Mouse (Mus musculus): Measurements from ENCODE around the gene Gimap4. TPM values are rescaled to one million over a fixed set of nuclear protein-coding genes. Genes with fewer than 3 reads are reported as not detected.

The Gimap4 gene
- polyA plus RNA-seq, 1 experiment from 2014 or later, result 1.5 TPM

DNA sequence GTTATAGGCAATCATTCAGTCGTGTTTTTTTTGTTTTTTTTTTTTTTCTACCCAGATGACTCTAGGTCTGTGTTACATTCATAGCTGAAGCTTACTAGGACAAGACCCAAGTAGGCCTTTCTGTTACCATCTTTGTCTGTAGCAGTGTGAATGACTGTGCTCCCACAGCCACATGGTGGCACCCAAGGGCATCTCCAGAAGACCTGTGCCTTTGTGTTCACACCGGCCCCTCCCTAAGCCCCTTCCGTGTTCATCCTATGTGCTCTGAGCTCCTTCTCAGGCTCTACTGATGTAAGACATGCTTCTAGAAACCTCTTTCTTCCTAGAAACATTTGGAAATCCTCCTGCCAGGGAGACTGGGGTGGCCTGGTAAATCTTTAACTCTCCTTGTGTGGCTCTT, 37.4 kb upstream of the Gimap4 start, which contains the start of gene Gimap8:
Gene Gimap8, plus strand, starts transcription at position 240 of the 400 bp plus-strand sequence.
- no peak within 1 kb of the TSS for H3K9ac ChIP-seq
- no peak for ATAC-seq (ENCODE audit: low FRiP score)

DNA sequence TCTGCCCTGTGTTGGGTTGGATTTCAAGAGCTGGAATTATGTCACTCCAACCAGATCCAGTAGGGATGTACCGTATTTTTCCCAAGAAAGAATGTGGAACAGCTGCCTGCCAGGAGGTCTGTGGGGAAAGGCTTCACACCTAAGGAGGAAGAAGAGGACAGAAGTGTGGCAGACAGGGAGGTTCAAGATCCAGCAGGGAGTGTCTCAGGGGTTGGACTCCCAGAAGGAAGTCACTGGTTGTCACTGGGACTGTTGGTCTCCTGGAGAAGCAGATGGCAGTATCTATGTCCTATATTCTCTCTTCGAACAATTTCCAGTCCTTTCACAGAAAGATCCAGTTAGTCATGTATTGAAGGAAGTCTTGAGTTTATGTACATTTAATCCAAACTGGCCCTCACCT, 36.7 kb upstream of the Gimap4 start:
- Histone ChIP-seq H3K4me3 (replicated peaks; ENCODE audit: low read length) (no peak overlapping the region), H3K27ac (no peak overlapping the region), H3K27me3 (ENCODE audit: control insufficient read depth, insufficient read depth, low read length) (no peaks in the 10 kb centered on the region), H3K36me3 (replicated peaks; ENCODE audit: control insufficient read depth, insufficient read depth) (no peaks in the 10 kb centered on the region), H3K4me1 (replicated peaks; ENCODE audit: control insufficient read depth, insufficient read depth, low read length) (no peaks in the 10 kb centered on the region), H3K4me2 (replicated peaks) (no peak overlapping the region), H3K9me3 (ENCODE audit: control insufficient read depth, low read length) (no peaks in the 10 kb centered on the region), H3K9ac (no peak overlapping the region)
- DNase-seq (ENCODE audit: low spot score) (no peak), ATAC-seq (ENCODE audit: low FRiP score) (no peak)
- 90% methylated on average over 2 of the region's 2 CpGs for WGBS

More for the DNA sequence above, 37.4 kb upstream of the Gimap4 start, which contains the start of gene Gimap8:
- H3K4me1 ChIP-seq (replicated peaks; ENCODE audit: control insufficient read depth, insufficient read depth, low read length), result no peaks in the 10 kb centered on the region
- no peak within 1 kb of the TSS for H3K4me2 ChIP-seq (replicated peaks)
- no peaks in the 10 kb centered on the region for H3K36me3 ChIP-seq (replicated peaks; ENCODE audit: control insufficient read depth, insufficient read depth)
- DNase-seq (ENCODE audit: low spot score), result no peak
- H3K27ac ChIP-seq, result no peak within 1 kb of the TSS
- no peaks in the 10 kb centered on the region for H3K27me3 ChIP-seq (ENCODE audit: control insufficient read depth, insufficient read depth, low read length)
- no peak within 1 kb of the TSS for H3K4me3 ChIP-seq (replicated peaks; ENCODE audit: low read length)
- 47% methylated on average over 3 of the region's 3 CpGs for WGBS
- no peaks in the 10 kb centered on the region for H3K9me3 ChIP-seq (ENCODE audit: control insufficient read depth, low read length)

DNA sequence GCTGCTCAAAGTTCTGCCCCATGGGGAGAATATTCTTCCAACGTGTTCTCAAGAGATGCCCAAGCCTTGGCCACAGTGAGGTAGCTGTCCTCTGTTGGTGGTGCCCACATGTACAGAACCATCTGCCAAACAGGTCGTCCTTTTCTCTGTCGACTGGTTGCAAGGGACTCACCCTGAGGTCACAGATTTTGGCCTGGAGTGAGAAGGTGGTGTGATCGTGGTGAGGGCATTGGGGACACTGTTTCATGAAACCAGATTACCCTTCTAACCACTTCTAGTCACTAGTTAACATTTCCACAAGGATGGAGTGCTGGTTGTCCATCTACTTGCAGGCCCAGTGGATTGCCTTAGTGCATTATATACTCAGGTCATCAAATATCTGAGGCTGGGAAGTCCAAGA, 35.6 kb upstream of the Gimap4 start:
- WGBS, result 86% methylated on average over 4 of the region's 4 CpGs
- Histone ChIP-seq H3K4me1 (replicated peaks; ENCODE audit: control insufficient read depth, insufficient read depth, low read length) (no peaks in the 10 kb centered on the region), H3K9me3 (ENCODE audit: control insufficient read depth, low read length) (no peaks in the 10 kb centered on the region), H3K4me3 (replicated peaks; ENCODE audit: low read length) (no peak overlapping the region), H3K36me3 (replicated peaks; ENCODE audit: control insufficient read depth, insufficient read depth) (no peaks in the 10 kb centered on the region), H3K27ac (no peak overlapping the region), H3K4me2 (replicated peaks) (no peak overlapping the region), H3K9ac (no peak overlapping the region), H3K27me3 (ENCODE audit: control insufficient read depth, insufficient read depth, low read length) (no peaks in the 10 kb centered on the region)
- ATAC-seq (ENCODE audit: low FRiP score), result no peak
- DNase-seq (ENCODE audit: low spot score), result no peak

DNA sequence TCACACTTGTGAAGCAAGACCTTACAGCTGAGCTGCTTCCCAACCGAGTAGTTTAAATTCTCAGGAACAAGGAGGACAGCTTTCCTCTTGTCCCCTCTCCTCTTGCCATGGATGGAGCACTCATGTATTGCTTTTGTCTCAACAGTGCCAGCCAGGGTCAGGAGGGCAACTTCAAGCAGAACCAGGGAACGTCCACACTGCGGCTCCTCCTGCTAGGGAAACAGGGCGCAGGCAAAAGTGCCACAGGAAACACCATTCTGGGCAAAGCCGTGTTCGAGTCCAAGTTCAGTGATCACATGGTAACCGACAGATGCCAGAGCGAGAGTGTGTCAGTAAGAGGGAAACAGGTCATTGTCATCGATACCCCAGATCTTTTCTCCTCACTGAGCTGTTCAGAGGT, 34.3 kb upstream of the Gimap4 start:
- DNase-seq (ENCODE audit: low spot score) (no peak), ATAC-seq (ENCODE audit: low FRiP score) (no peak)
- 92% methylated on average over 9 of the region's 9 CpGs for WGBS
- Histone ChIP-seq H3K4me3 (replicated peaks; ENCODE audit: low read length) (no peak overlapping the region), H3K4me2 (replicated peaks) (no peak overlapping the region), H3K36me3 (replicated peaks; ENCODE audit: control insufficient read depth, insufficient read depth) (no peaks in the 10 kb centered on the region), H3K4me1 (replicated peaks; ENCODE audit: control insufficient read depth, insufficient read depth, low read length) (no peaks in the 10 kb centered on the region), H3K27ac (no peak overlapping the region), H3K9me3 (ENCODE audit: control insufficient read depth, low read length) (no peaks in the 10 kb centered on the region), H3K9ac (no peak overlapping the region), H3K27me3 (ENCODE audit: control insufficient read depth, insufficient read depth, low read length) (no peaks in the 10 kb centered on the region)

DNA sequence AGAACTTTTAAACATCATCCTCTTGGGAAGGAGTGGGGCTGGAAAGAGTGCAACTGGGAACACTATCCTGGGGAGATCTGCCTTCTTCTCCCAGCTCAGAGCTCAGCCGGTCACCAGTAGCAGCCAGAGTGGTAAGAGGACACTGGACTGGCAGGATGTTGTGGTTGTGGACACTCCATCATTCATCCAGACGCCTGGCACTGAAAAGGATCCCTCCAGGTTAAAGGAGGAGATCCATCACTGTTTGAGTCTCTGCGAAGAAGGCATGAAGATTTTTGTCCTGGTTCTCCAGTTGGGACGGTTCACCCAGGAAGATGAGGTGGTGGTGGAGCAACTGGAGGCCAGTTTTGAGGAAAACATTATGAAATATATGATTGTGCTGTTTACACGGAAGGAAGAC, 25.6 kb upstream of the Gimap4 start:
- Histone ChIP-seq H3K27ac (no peak overlapping the region), H3K9me3 (ENCODE audit: control insufficient read depth, low read length) (no peaks in the 10 kb centered on the region), H3K4me2 (replicated peaks) (no peak overlapping the region), H3K4me1 (replicated peaks; ENCODE audit: control insufficient read depth, insufficient read depth, low read length) (no peaks in the 10 kb centered on the region), H3K4me3 (replicated peaks; ENCODE audit: low read length) (no peak overlapping the region), H3K27me3 (ENCODE audit: control insufficient read depth, insufficient read depth, low read length) (no peaks in the 10 kb centered on the region), H3K9ac (no peak overlapping the region), H3K36me3 (replicated peaks; ENCODE audit: control insufficient read depth, insufficient read depth) (no peaks in the 10 kb centered on the region)
- 83% methylated on average over 5 of the region's 5 CpGs for WGBS
- DNase-seq (ENCODE audit: low spot score) (no peak), ATAC-seq (ENCODE audit: low FRiP score) (no peak)

DNA sequence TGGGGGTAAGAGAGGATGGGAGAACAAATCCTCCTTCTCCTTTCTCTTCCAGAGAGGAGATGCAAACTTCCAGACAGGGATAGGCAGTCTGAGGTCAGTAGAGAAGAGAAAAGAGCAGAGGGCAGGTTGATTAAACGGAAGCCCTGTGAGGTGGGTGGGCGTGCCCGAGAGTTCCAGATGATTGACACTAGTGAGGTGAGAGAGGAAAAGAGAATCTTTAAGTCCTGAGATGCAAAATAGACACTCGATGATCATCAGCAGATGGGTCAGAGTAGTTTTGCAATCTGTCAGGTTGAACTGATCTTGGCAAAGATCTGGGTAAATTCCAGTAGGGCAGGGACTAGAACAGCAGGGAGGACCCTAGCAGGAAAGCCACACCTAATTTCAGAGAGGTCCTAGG, 19.6 kb upstream of the Gimap4 start:
- Histone ChIP-seq H3K4me2 (replicated peaks) (no peak overlapping the region), H3K27ac (no peak overlapping the region), H3K4me3 (replicated peaks; ENCODE audit: low read length) (no peak overlapping the region), H3K27me3 (ENCODE audit: control insufficient read depth, insufficient read depth, low read length) (no peaks in the 10 kb centered on the region), H3K9me3 (ENCODE audit: control insufficient read depth, low read length) (no peaks in the 10 kb centered on the region), H3K9ac (no peak overlapping the region), H3K4me1 (replicated peaks; ENCODE audit: control insufficient read depth, insufficient read depth, low read length) (no peaks in the 10 kb centered on the region), H3K36me3 (replicated peaks; ENCODE audit: control insufficient read depth, insufficient read depth) (no peaks in the 10 kb centered on the region)
- DNase-seq (ENCODE audit: low spot score) (no peak), ATAC-seq (ENCODE audit: low FRiP score) (no peak)
- WGBS, result 90% methylated on average over 4 of the region's 4 CpGs

DNA sequence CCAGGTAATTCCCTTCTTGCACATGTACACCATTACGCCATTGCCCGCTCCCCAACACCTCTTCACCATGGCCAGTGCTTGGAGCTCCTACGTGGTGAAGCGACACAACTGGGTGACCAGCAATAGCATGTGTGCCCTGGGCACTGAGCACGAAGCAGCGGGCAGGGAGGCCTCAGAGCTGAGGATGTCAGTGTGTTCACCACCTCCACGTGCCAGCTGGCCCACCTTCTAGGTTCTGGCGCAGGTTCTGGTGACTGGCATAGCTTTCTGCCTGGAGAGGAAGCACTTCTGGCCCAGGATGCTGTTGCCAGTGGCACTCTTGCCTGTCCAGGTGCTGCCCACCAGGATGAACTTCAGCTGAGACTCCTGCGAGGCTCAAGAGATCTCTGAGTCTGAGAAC, 18.9 kb upstream of the Gimap4 start:
- Histone ChIP-seq H3K4me1 (replicated peaks; ENCODE audit: control insufficient read depth, insufficient read depth, low read length) (no peaks in the 10 kb centered on the region), H3K9me3 (ENCODE audit: control insufficient read depth, low read length) (no peaks in the 10 kb centered on the region), H3K27ac (no peak overlapping the region), H3K4me2 (replicated peaks) (no peak overlapping the region), H3K27me3 (ENCODE audit: control insufficient read depth, insufficient read depth, low read length) (no peaks in the 10 kb centered on the region), H3K4me3 (replicated peaks; ENCODE audit: low read length) (no peak overlapping the region), H3K9ac (no peak overlapping the region), H3K36me3 (replicated peaks; ENCODE audit: control insufficient read depth, insufficient read depth) (no peaks in the 10 kb centered on the region)
- ATAC-seq (ENCODE audit: low FRiP score), result no peak
- no peak for DNase-seq (ENCODE audit: low spot score)
- WGBS, result 92% methylated on average over 9 of the region's 9 CpGs

DNA sequence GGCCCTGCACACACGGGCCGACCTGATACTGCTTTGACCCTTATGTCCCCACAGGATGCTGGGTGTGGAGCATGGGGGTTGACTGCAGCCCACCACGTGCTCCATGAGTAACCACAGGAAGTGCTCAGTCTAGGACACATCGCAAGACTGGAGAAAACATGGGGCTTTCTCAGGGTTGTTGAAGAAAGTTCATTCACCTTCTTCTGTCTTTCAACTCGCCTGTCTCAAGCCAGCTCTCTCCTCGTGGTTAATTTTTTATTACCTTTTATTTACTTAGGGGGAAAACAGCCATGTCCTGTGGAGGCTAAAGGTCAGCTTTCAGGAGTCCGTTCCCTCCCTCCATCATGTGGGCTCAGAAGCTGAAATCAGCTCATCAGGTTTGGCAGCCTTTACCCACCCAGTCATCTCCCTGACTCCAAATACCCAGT, 18.2 kb upstream of the Gimap4 start:
- no peak overlapping the region for H3K27ac ChIP-seq
- no peak overlapping the region for H3K4me3 ChIP-seq (replicated peaks; ENCODE audit: low read length)
- H3K9me3 ChIP-seq (ENCODE audit: control insufficient read depth, low read length), result no peaks in the 10 kb centered on the region
- 67% methylated on average over 7 of the region's 7 CpGs for WGBS
- no peak overlapping the region for H3K9ac ChIP-seq
- no peaks in the 10 kb centered on the region for H3K27me3 ChIP-seq (ENCODE audit: control insufficient read depth, insufficient read depth, low read length)
- H3K36me3 ChIP-seq (replicated peaks; ENCODE audit: control insufficient read depth, insufficient read depth), result no peaks in the 10 kb centered on the region
- ATAC-seq (ENCODE audit: low FRiP score), result no peak
- no peaks in the 10 kb centered on the region for H3K4me1 ChIP-seq (replicated peaks; ENCODE audit: control insufficient read depth, insufficient read depth, low read length)
- H3K4me2 ChIP-seq (replicated peaks), result no peak overlapping the region
- DNase-seq (ENCODE audit: low spot score), result no peak

DNA sequence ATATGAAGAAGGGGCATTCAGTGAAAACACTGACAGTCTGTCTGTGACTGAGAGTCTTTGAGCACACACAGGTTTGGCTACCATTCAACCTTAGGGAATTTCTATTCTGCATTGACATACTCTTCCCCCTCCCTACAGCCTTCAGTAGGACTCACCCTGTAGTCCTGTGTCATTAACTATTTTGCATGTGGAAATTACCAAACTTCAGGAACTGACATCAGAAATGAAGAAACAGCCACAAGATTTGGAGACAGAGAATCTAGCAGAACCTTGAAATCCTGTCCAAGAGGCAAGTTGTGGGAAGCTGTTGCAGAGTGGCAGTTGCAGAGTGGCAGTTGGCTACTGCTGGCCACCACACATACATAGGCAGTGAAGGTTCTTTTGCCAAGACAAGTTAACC, 16.3 kb upstream of the Gimap4 start:
- no peak overlapping the region for H3K27ac ChIP-seq
- DNase-seq (ENCODE audit: low spot score), result no peak
- no peak overlapping the region for H3K4me3 ChIP-seq (replicated peaks; ENCODE audit: low read length)
- H3K4me2 ChIP-seq (replicated peaks), result no peak overlapping the region
- no peaks in the 10 kb centered on the region for H3K4me1 ChIP-seq (replicated peaks; ENCODE audit: control insufficient read depth, insufficient read depth, low read length)
- no peaks in the 10 kb centered on the region for H3K27me3 ChIP-seq (ENCODE audit: control insufficient read depth, insufficient read depth, low read length)
- no peak overlapping the region for H3K9ac ChIP-seq
- no peaks in the 10 kb centered on the region for H3K9me3 ChIP-seq (ENCODE audit: control insufficient read depth, low read length)
- ATAC-seq (ENCODE audit: low FRiP score), result no peak
- H3K36me3 ChIP-seq (replicated peaks; ENCODE audit: control insufficient read depth, insufficient read depth), result no peaks in the 10 kb centered on the region

DNA sequence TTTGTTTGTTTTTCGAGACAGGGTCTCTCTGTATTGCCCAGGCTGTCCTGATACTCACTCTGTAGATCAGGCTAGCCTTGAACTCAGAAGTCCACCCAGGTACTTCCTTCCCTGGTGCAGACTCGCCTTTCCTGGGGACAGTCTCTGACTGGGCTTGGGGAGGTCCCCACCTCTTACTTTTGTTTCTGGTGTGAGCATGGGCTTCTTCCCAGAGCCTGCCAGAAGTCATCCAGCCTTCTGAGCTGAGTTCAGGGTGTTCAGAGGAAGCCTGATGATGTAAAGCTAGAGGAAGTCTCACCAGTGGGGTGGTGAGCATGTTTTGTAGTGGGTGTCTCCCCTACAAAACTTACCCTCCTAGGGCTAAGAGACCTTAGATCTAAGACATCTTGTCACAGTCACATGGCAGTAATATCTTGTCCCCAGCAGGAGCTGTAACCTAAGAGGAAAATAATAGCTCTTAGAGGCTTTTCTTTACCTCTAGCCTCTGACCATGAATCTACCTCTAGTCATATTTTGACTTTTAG, 14.8 kb upstream of the Gimap4 start:
- no peaks in the 10 kb centered on the region for H3K4me1 ChIP-seq (replicated peaks; ENCODE audit: control insufficient read depth, insufficient read depth, low read length)
- whole genome bisulfite sequencing, result 75% methylated on average over 2 of the region's 2 CpGs
- no peak overlapping the region for H3K27ac ChIP-seq
- H3K27me3 ChIP-seq (ENCODE audit: control insufficient read depth, insufficient read depth, low read length), result no peaks in the 10 kb centered on the region
- H3K9ac ChIP-seq, result no peak overlapping the region
- H3K36me3 ChIP-seq (replicated peaks; ENCODE audit: control insufficient read depth, insufficient read depth), result no peaks in the 10 kb centered on the region
- no peak overlapping the region for H3K4me3 ChIP-seq (replicated peaks; ENCODE audit: low read length)
- H3K9me3 ChIP-seq (ENCODE audit: control insufficient read depth, low read length), result no peaks in the 10 kb centered on the region
- H3K4me2 ChIP-seq (replicated peaks), result no peak overlapping the region
- no peak for ATAC-seq (ENCODE audit: low FRiP score)
- no peak for DNase-seq (ENCODE audit: low spot score)
